Mouse (Mus musculus) right cerebral cortex, adult 18-20 months (tissue): ENCODE data around the gene Ska2.

Source experiments
- DNase-seq: peaks from one replicate; pipeline ENCODE4 v3.0.0; 2022; ENCODE audit warnings: mixed read lengths

Ska2 gene

DNA sequence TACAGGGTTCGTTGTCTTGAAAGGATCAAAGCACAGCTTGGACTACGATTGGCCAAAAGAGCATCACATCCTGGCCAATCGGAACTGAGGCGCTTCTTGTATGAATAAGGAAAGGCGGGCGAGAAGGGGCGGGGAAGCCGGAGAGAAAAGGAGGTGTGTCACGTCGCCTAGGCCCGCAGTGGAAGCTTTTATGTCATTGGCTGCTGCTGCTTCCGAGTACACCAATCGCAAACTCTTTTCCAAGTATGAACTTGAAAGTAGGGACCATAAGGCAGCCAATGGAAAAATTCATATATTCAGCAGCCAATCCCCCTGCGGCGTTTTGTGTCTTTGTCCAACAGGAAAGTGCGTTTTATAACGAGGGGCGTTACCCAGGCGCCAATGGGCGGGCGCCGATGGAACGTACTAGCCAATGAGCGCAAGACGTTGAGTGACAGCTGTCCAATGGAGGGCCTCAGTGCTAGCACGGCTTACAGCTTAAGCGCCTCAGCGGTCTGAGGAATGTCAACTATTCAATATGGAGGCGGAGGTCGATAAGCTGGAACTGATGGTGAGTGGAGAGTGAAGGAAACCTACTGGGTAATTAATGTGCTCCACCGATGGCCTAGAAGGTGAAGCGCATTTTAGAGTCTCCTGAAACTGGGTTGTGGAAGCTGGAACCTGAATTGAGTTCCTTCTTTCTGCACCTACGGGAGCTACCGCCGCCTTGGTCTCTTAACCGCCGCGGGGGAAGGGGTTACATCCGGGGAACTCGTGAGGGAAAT, at the start of gene Ska2:
Ska2 (plus strand) TSS at position 480 of the 764 bp plus-strand sequence.
- DNase-seq, result peak; percentile 98

DNA sequence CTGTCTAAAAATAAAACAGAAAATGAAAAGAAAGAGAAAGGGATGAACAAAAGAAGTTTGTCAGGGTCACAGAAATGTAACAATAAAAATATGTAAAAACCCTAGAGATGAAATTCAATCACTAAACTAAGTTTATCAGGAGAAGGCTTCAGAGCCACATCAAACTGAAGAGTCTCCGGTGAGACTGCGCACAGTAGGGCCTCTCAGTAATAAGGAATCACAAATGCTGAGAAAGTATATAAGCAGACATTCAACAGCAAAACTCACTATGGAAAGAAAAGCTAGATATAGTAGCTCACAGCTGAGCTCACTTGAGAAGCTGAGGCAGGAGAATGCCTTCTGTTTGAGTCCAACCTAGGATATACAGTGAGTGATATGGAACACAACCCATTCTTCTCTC, 48.6 kb upstream of the Ska2 start:
- DNase-seq, result no peak

DNA sequence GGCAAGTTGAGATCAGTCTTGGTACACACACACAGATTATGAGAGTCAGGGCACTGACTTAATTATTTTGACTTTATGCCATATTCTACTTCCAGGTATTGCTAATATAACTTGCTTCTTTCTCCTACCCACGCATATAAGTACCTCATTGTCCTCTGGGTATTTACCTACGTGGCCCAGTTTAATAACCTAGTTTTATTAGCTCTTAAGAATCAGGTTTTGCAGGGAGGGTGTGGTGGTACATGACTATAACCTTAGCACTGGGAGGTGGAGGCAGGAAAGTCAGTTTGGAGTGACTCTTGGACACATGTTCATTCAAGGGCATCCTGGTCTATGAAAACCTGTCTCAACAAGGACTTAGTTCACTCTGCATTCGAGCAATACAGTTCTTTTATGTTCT, 46.9 kb upstream of the Ska2 start:
- DNase-seq, result no peak

DNA sequence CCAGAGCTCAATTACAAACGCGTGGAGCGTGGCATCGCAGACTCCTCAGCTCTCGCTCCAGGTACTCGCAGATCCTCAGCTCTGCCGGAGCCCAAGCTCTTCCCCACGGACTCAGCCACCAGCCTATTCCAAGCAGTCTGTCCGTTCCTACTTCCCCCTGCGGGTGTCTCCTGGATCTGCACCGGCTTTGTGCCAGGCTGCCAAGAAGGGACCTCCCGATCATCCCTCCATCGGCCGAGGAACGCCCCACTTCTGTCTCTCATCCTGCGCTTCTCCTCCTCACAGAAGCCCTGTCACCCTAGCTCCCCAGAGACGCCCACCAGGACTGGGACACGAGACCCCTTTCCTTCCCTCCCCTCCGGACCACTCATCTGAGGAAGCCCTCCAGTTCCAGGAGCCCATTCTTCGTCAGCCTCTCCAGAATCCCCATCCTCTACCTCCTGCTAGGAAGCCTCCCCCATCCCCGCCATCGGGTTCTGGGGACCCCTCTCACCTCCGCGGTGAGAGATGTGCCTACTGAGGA, 35.6 kb upstream of the Ska2 start:
- peak; percentile 84 for DNase-seq

DNA sequence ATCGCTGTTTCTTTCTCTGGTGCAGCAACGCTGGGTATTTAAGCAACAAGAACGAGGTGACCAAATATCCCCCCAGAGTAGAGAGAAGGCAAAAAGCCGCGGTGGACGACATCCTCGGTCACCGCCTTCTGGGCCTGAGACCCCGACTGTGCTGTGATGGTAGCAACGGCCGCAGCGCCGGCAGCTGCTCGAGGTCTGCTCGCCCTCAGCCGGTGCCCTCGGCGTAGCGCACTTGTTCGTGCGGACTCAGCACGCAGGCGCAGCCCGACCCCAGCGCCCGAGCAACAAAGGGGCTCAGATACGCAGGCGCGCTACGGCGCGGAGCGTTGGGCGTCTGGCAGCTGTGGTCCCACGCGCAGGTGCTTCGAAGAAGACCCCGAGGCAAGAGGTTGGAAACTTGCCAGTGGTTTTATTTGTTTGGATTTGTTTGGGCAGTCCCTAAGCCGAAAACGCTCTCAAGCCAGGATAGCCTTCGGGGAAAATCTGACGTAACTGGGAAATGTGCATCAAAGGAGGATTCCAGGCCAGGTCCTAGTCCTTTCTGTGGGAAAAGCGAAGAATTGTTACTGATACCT, 35.1 kb upstream of the Ska2 start, which contains the start of gene Gdpd1:
Gdpd1 (minus strand) TSS at position 197 of the 575 bp plus-strand sequence.
- peak; percentile 93 for DNase-seq

DNA sequence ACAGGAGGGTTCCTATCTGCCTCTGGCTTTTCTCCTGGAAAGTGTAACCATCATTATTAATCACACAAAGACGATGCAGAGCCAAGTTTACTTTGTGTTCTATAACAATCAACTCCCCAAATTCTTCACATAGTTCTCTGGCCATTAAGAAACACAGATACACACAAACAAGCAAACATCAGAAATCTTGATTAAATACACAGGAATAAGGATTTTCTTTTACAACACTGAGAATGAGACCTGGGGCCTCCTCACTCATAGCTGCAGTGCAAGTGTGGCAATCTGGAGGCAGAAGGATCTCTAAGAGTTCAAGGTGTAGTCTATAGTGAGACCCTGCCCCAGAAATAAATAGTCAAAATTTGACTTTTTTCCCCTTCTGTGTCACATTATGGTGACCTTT, 25.3 kb upstream of the Ska2 start:
- no peak for DNase-seq

DNA sequence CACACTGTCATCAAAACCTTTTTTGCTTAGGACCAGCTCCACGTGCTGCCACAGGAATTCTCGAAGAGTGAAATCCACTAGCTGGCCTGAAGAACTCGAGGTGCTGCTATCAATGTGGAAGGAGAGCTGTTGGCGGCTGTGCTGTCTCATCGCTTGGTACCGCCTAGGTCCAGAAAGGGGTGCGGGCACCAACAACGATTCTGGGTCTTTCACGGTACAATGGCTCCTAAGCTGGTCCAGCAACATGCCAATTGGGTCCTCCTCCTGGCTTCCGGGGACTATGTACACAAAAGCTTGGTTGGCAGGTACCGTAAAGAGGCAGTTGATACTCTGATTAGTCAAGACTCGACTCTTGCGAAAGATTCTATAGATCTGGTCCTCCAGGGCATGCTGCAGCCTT, 23.6 kb upstream of the Ska2 start:
- no peak for DNase-seq

DNA sequence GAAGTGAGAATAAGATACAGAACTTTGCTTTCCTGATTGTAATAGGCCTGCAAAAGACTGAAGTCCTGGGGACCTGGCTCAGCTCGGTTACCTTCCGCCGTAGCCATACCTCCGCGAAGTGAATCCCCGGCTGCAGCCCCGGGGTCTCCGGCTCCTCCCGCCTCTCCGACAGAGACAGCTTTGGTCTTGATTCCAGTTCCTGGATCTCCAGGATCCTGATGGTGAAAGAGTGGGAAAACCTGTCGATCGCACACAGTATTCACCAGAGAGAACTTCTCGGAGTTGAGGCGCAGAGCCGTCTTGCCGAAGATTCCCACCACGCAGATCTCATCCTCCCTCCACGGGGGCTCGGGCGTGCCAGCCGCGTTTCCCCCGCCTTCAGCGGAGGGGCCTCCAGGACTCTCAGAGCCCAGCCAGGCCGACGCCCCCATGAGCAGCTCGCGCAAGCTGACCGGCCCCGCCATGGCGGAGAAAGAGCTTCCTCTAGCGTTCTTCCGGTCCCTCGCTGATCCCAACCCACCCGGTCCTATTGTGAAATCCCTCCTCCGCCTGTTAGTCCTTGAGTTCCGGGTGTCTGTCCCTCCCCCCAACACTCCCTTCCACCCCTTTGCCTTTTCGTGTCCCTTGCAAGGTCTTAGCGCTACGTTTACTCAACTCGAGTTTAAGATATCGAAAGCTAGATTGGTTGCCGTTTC, 22.6 kb upstream of the Ska2 start, which contains the start of gene Smg8:
Smg8 (minus strand) TSS at position 485 of the 695 bp plus-strand sequence.
- DNase-seq, result peak; percentile 87

DNA sequence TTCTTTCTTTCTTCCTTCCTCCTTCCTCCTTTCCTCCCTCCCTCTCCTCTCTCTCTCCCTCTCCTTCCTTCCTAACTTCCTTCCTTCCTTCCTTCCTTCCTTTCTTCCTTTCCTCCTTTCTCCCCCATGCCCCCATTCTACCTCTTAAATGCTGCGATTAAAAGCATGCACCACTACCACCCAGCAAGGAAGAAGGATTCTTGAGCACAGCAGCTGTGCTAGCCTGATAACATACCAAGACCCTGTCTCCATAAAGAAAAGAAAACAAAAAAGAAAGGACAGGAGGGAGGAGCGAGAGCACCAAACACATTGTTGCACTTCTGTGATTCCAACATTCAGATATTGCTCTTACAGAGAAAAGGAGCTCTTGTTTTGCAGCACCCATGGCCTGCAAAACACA, 21.9 kb upstream of the Ska2 start:
- DNase-seq, result no peak

DNA sequence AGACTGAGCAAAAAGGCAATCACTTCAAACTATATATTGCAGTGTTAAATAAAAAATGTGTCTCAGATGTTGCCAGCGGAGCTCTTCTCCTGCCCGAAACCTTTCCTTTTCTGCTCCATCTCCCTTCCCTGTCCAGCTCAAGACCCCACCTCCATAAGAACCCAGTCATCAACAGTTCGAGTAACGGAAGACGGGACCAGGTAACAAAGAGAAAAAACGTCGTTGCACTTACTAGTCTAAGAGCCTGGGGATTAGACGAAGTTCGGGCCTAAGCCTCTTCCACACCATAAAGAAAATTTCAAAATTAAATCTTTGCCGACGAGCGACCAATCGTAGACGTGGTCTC, 652 bp upstream of the Ska2 start, which contains the start of gene Prr11:
Prr11 (minus strand) TSS at position 300 of the 346 bp plus-strand sequence.
- no peak for DNase-seq

DNA sequence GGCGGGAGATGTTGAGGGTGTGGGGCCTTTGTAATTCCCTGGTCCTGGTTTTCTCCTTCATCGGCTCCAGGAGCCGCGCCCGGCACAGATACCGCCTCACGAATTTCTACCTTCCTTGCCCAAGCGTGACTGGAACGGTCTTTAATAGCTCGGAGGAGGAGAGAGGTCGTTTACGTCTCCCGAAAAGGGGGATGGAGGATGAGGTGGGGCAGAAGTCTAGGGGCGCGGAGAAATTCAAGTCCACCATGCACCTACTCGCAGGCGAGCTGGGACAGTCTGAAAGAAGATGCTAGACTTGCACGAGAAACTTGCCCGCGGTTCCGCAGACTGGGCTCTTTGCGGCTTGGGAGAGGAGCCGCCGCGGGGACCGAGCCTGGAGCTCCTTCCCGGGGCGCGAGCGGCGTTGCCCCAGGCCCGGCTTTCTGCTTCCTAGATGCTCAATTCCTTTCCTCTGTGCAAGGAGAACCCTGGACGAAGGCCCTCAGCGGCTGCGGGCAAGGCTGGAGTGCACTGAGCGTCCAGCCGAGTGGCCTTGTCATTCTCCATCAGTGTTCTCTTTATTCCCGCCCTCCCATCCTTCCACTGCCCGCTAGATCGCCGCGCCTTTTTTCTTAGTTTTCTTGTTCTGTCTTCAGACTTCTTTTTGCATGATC, 611 bp downstream of the Ska2 start:
- peak; percentile 10 for DNase-seq

DNA sequence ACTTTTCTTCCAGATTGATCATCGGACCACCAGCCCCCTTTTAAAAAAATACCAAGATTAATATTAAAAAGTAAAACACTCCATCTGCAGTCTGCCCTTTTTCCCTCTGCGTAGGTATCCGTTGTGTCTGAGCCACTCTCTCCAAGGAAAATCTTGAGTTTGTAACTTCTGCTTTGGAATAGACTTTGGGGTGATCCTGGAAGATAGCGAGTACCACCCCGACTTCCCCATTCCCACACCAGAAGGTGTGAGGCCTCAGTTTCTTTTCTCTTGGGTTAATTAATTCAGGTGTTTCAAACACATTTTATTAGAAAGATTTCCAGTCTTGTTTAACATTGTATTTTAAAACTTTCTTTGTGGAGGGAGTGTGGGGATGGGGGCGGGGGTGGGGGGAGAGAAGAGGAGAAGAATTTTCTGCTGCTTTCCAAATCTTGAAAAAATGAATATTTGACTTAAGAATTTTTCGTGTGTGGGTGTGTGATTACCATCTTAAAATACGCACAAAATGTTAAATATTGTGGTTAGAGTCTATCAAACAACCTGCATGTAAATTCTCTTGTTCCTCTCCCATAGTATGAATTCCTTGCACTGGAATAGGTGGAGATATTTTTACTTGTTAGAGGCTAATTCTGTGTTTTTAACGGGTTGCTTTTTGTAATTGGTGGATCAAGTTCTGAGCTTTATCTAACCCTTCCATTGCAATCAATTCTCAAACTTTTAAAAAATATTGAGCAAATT, 1.3 kb downstream of the Ska2 start:
- DNase-seq, result no peak

DNA sequence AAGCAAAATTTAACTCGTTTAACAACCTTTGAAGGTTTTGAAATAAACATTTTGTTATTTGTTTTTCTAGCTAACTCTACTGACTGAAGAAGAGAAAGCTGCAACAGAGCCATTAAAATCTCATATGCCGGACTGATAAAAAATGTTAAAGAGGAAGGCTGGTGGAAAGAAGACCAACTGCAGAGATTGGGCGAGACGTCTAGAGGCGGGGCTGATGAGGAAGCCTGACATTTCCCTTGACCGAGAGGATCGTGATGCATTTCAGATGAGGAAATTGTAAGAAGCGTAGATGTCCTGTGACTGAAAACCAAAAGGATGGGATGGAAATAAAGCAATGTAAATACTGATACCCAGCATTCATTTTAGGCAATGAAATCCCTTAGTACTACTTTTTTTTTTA, 12.8 kb downstream of the Ska2 start:
- DNase-seq, result no peak

DNA sequence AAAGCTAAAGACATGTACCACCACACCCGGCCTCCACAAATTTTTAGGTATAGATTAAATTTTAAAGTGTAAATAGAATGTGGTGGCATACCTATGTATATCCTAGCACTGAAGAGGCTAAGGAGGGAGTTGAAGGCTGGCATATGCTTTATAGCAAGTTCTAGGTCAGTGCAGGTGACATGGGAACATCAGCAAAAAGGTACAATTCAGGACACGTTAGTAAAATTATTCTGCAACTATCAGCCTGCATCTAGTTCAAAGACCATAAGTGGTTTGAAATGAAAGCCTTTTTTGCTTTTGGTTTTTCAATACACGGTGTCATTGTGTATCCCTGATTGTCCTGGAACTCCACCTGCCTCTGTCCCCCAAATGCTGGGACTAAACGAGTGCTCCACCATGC, 16.5 kb downstream of the Ska2 start:
- DNase-seq, result no peak

DNA sequence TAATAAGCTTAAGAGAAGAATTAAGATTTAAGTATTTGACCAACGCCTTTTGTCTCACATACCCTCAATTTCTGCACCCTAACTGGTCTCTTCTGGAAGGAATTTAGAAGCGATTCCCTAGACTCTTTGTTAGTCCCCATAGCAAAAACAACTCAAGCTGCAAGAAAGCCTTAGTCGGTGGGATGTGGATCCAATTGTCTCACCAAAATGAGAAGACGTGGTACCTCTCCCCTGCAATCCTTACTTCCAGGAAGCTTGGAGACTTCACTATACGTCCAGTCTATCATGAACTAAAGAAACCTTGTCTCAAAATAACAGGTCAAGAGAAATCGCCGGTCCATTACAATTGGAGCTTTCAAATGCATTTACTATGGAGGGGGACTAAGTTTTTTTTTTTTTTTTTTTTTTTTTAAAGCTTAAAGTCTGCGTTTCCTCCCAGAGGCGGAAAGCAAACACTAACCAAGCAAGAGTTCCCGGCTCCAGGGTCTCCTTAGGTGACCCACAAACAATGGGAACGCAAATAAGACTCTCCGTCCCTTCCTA, 17.3 kb downstream of the Ska2 start:
- no peak for DNase-seq

DNA sequence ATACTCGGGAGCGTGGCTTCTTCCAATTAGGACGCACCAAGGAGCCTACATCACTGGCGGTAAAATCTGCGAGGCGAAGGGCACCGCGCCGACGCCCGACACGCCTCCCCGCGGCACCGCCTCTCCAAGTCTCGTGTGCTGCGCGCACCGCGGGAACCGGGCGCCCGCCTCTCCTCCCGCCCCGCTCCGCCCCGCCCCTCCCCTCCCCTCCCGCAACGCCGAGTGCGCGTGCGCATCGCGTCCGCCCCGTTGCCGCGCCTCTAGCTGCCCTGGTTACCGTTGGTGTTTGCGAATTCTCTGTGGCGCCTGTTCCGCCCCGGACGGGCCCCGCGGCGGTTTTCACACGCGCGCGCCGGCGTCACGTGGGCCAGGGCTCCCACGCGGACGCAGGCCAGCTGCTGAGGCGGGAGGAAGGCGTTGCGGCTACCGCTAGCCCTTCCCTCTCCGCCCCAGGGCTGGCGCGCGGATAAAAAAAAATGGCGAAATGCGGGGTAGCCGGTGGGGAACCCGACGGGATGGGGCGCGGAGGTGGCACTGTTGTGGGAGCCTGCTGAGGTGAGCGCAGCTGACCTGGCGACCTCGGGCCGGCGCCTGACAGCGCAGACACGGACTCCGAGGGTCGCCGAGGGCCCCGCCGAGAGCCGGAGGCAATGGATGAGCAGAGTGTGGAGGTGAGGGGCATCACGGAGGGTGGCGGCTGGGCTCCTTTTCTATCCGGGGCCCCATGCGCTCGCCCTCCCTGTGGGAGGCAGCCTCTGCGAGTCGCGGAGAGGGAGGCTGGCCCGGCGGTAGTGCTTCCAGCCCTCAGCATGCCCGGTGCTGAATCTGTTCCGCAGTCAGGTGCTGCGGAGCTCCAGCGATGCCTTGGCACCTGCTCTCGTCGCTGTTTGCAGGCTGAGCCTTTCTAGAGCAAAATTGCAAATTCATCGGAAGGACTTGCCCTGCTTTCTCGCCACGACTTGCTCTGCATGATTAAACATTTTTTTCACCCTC, 18.1 kb downstream of the Ska2 start, which contains the start of gene Trim37:
Trim37 (plus strand) TSS at position 254 of the 993 bp plus-strand sequence.
- DNase-seq, result peak; percentile 93

DNA sequence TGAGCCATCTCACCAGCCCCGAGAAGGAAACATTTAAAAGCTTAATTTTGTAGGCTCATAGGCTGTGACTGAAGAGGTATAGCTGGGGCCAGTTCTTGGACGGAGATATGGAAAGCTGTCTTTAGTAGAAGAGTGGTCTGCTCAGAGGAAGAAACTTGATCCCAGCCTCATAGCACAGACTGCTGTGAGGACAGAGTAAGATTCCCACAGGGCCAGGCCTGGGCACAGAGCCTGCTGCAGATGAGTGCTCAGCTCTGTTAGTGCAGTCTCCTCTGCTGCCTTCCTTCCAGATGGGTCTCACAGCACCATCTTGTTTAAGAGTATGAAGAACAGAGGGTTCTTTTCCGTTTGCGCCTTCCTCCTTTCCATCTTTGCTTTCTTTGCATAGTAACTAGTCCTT, 27.2 kb downstream of the Ska2 start:
- DNase-seq, result no peak

DNA sequence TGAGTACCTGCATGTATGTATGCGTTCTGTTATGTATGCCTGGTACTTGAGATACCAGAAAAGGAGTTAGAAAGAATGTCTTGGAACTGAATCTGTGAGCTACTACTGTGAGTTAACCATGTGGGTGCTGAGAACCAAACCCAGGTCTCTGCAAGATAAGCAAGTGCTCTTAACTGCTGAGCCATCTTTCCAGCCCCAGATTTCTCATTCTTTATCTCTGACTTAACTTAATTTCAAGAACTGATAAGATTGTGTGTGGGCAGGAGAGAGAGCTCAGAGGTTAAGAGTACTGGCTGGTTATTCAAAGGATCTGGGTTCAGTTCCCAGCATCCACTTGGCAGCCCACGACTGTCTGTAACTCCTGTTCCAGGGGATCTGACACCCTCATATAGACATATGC, 49.0 kb downstream of the Ska2 start:
- DNase-seq, result no peak

DNA sequence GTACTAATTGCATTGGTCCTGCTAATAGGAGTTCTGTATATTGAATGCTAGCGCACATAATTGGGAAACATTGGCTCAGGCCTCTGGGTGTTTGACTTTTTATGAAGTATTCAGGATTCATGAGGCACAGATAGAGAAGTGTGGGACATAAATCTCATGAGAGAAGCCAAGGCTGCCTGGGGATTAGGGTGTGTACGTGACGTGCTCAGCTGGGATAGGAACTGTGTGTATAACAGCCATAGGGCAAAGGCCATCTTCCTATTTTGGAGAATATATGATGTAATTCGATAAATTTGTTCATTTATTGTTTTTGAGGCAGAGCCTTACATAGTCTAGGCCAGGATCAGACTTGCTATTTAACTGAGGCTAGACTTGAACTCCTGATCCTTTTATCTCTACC, 53.7 kb downstream of the Ska2 start:
- DNase-seq, result no peak

DNA sequence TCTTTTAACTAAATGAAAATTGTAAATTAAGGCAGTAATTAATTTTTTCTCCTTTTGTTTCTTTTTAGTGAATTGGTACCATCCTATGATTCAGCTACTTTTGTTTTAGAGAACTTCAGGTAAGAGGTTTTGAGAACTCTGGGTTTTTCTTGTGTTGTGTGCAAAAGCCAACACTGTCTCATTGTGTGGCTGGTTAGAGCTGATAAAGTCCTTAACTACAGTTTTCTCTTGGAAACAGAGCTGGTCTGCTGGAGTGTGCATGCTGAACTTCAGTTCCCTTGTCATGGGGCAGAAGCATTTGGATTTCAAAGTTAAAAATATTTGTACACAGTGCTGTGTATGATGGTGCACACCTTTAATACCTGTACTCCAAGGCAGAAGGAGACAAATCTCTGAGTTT, 54.7 kb downstream of the Ska2 start:
- DNase-seq, result no peak

DNA sequence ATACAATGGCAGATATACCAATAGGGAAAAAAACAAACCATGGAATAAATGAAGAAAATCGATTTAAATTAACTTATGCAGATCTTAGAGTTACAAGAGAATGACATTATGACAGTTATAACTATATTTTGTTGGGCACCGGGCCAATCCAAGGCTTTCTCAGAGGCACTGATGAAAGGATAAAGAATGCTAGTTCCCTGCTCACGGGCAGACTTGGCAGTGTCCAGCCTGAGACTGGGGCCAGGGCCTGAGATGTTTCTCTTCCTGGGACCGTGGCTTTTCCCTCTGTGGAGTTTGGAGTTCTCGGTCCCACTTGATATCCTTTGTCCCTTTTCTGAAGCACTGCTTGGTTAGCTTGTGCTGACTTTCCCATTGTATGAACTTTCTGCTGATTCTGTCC, 64.6 kb downstream of the Ska2 start:
- no peak for DNase-seq
